Mouse (Mus musculus) left cerebral cortex, postnatal 36 days (tissue): ENCODE data around the gene St6gal1. TPM values are rescaled to one million over a fixed set of nuclear protein-coding genes. Genes with fewer than 3 reads are reported as not detected.

Experiments used
- DNase-seq, 2 experiments: peaks; one replicate each; pipeline ENCODE4 v3.0.0; 2021 to 2022; ENCODE audit warnings: low spot score in 2 of 2, mixed read lengths in 1 of 2
- intact Hi-C: fragments of 180-260 bp; cut with DNase I; formaldehyde crosslinking; loops from one replicate; pipeline ENCODE4 v1.15.1; 2025
- total RNA-seq, 2 experiments: library from RNA; stranded (reverse); gene quantifications; 2 replicates each; pipeline ENCODE4 v1.2.3; 2021

The St6gal1 gene
- total RNA-seq, 2 experiments from 2014 or later, result 15.5 to 17.3 TPM

DNA sequence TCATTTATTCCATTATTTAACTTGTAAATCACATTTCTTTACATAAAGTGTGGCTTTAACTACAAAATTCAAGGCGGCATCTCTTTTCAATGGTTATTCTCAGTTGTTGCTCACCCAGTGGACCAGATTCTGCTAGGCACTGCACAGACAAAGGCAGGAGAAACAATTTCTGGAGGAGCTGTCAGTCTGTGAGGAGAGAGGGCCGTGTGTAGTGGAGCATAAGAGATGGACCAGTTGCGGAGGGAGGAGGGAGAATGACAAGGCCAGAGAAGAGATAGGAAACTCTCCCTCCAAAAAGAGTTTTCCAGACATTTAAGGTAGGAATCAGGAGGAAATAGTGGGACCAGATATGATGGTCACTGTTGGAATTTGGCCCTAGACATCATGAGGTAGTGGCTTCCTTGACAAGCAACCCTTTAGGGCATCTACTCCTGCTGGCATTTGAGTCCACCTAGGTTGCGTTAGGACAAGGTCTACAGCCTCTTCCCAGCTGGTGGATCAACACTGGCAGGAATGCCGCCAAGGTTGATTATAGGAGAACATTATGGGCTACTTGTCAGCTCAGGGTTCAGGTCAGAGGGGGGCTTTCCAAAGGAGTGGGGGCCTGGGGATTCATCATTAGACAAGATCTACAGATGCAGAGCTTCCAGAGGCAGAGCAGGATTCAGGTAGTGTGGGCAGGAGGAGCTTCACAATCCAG is 19.3 kb downstream of the St6gal1 start:
- DNase-seq, result no peak
- intact Hi-C loops, result no loop called here

DNA sequence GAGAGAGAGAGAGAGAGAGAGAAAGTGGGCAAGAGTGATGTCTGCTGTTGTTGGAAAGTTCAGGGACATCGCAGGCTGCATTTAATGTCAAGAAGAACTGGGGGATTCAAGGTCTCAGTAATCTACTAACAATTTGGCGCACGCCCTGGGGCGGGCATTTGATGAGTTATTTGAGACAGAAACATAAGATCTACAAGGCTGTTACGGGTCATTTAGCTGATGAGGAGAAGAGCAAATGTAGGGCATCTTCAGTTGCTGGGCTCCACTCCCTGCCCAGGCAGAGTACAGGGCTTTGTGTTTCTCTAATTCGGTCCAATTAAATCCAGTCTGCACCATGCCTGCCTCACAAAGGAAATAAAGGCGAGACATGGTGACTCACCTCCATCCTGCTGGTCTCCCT is 19.9 kb downstream of the St6gal1 start:
- intact Hi-C loops, result no loop called here
- DNase-seq, result no peak

DNA sequence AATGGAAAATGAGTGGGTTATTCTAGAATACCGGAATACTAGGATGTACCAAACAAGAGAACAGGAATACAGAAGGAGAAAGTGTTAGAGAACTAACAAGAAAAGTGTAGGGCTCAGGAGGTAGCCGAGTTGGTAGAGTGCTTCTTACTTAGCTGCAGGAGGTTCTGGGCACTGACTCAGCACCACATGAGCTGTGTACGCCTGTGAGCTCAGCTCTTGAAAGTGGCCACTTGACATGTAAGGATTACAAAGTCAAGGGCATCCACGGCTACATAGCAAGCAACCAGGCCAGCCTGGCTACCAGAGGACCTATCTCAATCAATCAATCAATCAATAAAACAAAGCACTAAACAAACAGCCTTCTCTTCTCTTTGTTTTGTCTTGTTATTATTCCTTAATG is 24.7 kb downstream of the St6gal1 start:
- no peak for DNase-seq
- intact Hi-C loops, result no loop called here

DNA sequence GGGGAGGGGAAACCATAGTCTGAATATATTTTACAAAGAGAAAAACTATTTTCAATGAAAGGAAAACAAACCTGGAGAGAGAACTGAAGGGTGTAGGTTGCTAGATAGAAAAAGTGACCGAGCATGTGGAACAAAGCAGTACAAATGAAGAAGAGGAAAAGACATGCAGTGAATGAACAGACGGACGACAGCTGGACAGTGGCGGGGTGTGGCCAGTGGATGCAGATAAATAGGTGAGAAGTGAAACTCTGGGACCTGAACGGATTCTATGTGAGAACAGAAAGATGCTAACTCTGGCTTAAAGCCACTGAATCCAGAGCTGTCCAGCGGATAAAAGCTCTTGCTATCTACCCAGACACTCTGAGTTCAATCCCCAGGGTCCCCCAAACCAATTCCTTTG is 25.2 kb downstream of the St6gal1 start:
- intact Hi-C loops, result no loop called here
- DNase-seq, result no peak

DNA sequence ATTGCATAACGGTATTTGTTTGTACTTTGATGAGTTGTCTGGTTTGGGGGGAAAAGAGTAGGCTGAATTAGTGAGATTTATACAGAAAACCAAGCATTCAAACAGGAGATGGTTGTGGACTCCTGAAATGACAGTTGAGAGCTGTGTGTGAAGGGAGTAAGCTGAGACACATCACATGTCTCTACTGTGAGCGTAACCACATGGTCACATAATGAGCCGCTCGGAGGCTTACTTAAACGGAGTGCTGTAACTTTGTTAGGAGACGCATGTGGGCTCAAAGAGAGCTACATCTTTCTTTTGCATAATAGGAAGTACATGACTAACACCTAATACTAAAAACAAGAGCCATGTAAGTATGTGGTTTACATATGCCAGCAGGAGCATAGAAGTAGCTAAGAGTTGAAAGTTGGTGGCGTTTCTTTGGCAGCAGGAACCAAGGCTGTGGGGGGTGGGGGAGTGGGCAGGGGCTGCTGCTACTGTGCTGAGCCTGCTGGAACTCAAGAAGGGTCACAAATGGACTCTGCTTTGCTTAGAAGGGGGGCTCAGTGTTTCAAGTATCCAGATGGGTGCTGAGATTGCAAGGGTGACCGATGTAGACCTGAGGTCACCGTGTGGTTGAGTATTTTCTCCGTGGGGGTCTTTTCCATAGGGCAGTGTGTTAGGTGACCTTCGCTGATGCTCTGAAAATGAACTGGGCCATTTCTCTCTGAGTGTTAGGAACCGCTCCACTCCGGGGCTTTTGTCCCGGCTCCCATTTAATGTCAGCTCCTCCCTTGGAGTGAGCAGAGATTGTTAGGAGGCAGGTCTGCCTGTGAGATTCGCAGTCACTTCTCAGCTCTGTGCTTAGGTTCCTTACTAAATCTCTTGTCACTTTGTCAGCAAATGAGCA is 26.3 kb downstream of the St6gal1 start:
- DNase-seq, result no peak
- intact Hi-C loops, result no loop called here

DNA sequence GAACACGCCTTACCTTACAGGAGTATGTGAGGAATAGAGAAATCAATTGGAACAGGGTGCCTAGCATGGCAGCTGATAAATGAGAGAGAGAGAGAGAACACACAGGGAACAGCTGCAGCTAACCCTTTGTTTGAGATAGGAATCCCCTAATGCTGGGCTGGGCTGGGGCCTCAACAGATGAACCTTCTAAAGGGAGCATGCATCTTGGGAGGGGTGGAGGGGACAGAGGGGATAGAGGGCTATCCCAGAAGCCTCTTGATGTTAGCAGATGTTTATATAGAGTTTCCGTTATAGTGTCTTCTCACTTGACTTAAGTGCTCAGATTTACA is 26.9 kb downstream of the St6gal1 start:
- intact Hi-C loops, result no loop called here

DNA sequence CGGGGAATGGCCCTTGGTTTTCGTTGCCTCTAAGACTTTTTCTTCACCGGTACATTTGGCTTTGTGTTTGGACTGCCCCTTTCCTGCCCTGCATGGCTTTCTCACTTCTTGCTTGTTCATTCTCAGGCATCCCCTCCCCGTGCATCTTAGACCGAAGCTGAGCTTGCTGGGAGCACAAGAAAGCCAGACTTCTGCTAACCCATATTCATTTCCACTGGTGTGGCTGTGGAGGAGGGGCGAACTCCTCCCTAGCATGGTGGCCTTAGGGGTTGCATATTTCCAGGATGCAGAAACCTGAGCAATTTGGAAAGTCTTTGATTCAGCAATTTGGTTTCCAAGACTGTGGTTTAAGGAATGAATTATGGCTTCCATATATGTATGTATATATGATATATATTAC is 29.1 kb downstream of the St6gal1 start:
- DNase-seq, result no peak
- intact Hi-C loops, result no loop called here

More for the DNA sequence above, 26.9 kb downstream of the St6gal1 start:
- DNase-seq, result no peak

DNA sequence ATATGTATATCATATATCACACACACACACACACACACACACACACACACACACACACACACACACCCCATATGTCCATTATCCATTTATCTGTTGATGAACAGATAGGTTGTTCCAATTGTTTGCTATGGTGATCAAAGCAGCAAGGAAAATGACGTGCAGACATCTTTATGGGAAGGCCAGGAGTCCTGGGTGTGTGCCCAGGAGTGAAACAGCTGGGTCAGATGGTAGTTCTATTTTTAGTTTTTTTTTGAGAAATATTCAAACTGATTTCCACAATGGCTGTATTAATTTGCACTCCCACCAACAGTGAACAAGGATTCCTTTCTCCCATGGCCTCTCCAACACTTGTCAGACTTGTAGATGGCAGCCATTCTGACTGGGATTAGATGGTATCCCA is 29.5 kb downstream of the St6gal1 start:
- no peak for DNase-seq
- intact Hi-C loops, result no loop called here

DNA sequence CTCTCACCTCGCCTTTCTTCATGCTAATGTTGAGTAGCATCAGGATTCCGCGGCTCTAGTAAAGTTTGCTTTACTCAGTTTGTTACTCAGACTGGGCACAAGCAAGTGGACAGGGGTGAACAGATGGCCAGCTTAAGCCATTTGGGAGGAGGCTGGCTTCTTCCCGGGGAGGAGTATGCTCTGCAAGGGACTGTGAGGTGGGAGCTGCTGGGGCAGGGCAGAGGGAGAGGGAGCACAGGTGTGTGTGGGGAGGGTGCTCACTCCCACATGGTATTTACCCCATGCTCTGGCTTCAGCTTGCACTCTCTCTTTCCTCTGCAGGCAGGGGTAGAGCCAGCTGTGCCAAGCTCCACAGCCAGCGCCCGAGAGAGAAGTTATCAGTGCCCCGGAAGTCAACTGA is 32.1 kb downstream of the St6gal1 start:
- intact Hi-C loops, result no loop called here
- no peak for DNase-seq

DNA sequence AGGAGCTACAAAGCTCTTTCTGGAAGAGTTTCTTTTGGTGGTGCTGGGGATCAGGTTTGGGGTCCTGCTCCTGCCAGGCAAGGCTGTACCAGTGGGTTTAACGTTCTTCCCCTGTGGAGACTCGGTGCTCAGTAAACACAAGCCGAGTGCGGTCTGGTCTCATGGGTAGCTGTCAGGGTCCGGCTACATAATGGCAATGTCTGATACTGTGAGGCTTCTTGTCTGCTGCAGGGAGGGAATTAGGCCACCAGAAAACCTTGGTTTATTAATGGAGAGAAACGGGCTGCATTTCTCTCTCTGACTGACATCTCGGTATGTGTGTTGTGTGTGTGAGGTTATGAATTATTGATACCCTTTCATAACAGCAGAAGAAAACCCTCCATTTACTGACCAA is 33.9 kb downstream of the St6gal1 start:
- intact Hi-C loops, result no loop called here

DNA sequence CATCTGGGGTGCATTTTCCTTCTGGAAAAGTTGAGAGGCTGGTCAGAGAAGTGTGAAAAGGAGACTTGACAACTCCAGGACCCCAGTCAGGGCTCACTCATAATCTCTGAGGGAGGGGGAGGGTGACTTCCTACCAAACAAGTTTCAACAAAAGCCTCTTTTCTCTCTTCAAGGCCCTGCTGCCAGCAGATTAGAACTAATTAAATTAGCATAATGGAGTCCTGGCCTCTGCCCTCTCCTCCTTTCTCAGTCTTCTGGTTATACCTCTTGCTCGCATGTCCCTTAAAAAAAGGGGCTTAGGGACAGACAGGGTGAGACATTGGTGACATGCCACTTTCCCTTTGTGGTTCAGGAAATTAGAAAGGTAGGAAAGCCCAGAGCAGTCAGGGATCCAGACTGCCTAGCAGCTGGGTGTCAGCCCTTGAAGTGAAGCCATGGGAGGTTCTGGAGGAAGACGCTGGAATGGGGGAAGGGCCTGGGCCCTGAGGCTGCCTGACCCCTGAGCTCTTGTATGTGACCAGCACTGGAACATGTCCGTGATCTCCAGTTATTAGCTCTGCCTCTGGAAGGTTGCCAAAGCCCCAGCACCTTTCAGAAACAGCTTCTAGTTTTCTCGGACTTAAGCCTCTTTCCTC is 34.4 kb downstream of the St6gal1 start:
- intact Hi-C loops, result no loop called here
- no peak for DNase-seq

More for the DNA sequence above, 33.9 kb downstream of the St6gal1 start:
- DNase-seq, result no peak

DNA sequence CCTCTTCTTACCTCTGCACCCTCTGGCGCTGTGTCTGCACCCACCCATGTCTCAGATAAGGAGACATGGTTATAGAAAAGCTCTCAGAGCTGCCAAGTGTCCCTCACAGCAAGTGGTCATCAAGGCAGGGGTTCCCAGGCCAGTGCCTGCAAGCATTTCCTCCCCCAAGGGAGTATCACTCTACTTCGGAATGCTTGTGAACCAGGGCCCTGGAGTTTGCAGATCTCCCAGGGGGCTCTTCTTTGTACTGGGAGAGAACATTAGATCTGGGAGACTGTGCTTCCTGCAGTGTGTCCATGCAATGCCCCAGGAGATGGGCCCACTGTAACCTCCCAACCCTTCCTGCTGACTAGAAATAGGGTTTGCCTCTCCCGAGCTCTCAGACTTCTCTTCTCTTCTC is 35.0 kb downstream of the St6gal1 start:
- intact Hi-C loops, result no loop called here
- DNase-seq, result no peak

DNA sequence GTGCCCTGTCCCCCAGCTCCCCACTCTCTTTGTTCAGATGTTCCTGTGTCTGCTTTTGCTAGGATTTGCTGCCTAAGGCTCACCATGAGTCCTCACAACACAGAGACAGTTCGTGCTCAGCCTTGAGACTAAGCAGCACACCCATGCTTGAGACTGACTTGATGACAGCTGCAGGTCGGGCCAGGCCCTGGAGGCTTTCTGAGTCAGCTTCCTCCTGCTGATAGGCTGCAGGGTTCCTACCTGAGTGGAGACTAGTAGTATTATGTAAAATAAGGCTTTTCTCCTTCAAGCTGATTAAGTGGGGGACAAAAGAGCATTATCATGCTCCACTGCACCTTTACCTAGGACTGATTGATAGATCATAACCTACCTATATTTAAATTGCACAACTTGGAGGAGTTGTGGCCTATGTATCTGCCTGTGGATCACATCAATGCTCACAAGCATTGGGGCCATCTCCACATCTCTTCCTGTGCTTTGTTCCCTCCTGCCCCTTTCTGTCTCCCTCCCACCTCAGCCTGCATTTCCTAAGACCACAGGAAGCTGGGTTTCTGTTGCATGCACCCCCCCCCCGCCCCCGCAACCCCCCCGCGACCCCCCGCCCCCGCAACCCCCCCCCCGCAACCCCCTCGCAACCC is 37.7 kb downstream of the St6gal1 start:
- DNase-seq, result no peak
- intact Hi-C loops, result no loop called here

DNA sequence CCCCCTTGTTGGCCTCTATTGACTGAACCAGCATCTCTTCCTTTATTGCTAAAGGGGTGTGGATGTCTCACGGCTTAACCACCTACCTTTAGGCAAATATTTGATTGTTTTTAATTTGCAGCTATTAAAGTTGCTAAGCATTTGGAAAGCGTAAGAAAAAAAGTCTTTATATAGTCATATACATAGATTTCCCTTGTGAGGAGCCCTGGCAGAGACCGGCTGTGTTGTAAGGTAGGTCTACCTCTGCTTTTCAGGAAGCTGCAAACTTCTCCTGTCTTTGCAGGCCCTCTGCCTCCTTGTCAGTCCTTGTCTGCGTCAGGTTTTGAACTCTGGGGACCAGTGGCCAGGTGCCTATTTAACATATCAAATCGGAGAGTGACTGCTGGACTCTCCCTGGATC is 38.3 kb downstream of the St6gal1 start:
- intact Hi-C loops, result no loop called here
- no peak for DNase-seq

DNA sequence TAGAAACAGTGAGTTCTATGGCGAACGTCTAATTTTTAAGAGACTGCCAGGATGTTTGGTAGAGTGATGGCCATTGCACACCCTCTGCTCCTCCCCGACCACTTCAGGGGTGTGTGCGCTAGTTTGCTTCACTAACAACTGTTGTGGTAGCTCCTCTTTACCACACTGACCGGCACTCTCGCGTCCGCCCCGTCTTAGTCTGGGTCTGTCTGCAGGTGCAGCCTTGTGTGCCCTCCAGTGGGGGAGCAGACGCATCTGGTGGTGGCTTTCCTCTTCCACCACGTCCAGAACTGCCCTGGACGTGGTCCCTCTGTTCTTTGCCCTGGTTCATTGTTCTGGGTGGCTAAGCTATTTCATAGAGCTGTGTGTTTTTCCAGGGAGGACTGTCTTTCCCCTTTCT is 40.5 kb downstream of the St6gal1 start:
- intact Hi-C loops, result no loop called here
- no peak for DNase-seq

DNA sequence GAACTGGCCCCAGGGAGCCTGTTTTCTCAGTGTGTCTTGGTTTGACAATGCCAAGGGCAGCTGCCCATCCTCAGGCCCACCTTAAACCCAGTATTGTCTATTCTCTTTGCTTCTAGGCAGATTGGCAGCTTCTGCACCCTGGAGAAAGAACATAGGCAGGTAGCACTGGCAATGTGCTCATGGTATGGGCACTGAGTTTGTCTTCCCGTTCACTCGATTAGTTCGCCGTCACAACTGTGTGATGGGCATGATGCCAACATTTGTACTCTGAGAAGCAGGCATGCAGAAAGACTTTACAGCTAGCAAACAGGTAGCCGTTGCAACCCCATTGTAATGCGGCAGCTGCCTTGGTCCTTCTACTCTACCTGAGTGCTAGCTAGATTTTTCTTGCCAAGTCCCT is 40.9 kb downstream of the St6gal1 start:
- intact Hi-C loops, result no loop called here
- DNase-seq, result no peak

DNA sequence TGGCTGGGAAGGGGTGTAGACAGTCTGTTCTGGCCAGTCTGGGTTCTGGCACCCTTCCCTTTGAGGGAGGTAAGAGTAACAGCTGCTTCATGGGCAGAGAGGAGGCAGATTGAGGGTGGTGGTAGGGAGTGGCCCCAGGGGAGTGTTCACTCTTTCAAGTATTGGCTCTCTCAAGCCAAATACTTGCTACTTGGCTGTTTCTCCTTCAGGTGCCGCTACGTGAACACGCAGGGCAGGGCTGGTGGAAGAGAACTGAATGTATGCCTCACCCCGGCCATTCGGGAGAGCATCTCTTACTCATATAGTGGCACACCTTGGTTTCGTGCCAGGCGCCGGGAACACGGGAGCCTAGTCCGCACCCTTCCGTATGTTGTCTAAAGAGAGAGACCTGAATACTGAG is 41.8 kb downstream of the St6gal1 start:
- intact Hi-C loops, result no loop called here
- no peak for DNase-seq

DNA sequence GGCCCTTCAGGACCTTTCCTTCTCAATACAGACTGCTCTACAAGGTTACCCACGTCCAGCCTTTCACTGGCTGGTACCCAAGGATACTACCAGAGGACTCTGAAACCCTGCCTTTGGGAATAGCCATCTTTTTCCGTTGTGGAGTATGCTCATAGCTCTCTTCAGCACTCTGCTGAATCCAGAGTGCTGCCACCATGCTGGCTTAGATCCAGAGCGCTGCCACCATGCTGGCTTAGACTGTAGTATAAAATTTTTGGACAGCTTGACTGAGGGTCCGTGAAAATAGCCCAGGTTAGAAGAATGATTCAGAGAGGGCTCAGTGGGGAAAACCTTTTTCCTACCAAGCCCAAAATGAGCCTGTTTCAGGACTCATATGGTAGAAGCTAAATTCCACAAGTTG is 42.4 kb downstream of the St6gal1 start:
- no peak for DNase-seq
- intact Hi-C loops, result no loop called here

DNA sequence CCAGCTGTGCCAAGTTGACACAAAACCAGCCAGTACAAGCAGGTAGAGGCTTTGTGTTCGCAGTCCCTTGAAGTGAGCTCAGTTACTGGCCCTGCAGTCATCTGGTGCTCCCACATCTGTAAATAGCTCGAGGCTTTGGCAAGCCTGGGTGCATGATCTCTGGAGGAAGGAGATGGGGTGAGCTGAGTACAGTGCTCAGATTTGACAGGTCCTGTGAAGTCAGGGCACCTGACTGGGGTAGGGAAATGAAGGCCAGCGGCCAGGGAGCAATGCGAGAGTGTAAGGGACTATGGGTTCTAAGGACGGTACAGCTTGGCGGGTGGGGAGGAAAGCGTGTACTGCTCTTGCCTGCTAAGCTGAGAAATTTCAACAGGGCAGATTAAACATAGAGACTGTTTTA is 43.7 kb downstream of the St6gal1 start:
- DNase-seq, result no peak
- intact Hi-C loops, result no loop called here
